Mouse (Mus musculus) urinary bladder, postnatal 25 days (tissue): ENCODE results near the gene Foxi3.

Experiments
- DNase-seq: peaks from one replicate; pipeline ENCODE4 v3.0.0; 2022; ENCODE audit warnings: low spot score

Foxi3 gene

GRCm38 (mm10) chr6:70996123-70996723, 39.9 kb downstream of the Foxi3 start:
- DNase-seq: no peak

- no peak for DNase-seq
Observed at GRCm38 (mm10) chr6:71002656-71003055, 46.3 kb downstream of the Foxi3 start.

- DNase-seq: no peak
Observed at GRCm38 (mm10) chr6:71004161-71004560, 47.8 kb downstream of the Foxi3 start.
